Mouse (Mus musculus): ENCODE measurements at regions not wholly inside any gene's neighbourhood (a gene's known extent, or its start where the extent isn't known, plus 50 kb on each side); places are given as distances from the start of the nearest gene placed in this dataset.

DNA sequence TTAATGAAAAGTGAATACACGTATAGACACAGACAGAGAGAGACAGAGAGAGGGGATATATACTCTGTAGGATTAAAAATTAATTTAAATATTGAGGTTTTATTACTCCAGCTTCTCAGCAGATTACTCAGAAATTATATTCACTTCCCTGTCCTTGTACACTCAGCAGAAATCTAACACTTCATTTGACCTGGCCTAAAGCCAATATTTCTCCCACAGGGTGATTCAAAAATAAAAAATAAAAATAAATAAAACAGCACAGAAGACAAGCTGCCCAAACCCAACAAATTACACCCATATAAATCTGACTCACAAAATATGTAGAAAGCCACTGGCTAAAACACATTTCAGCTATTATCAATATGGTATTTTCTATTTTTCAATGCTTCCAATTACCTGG lies 334.8 kb downstream of the Gm11361 start:
- H3K27ac ChIP-seq (ENCODE audit: insufficient read depth, low read length): no peak overlapping the region
- no peak for TF ChIP-seq POLR2A (IDR thresholded peaks at IDR 0.05; ENCODE audit: extremely low read depth, insufficient read depth, low read length)
- TF ChIP-seq CTCF (IDR thresholded peaks at IDR 0.05; ENCODE audit: extremely low read depth, insufficient read depth, low read length): no peak

GRCm38 (mm10) chr13:28587977-28588376 lies 330.6 kb downstream of the Gm11361 start:
- no peak overlapping the region for H3K4me3 ChIP-seq (ENCODE audit: insufficient read depth, low read length)
- no peak for TF ChIP-seq POLR2A (IDR thresholded peaks at IDR 0.05; ENCODE audit: extremely low read depth, insufficient read depth, low read length)
- no peak for TF ChIP-seq CTCF (IDR thresholded peaks at IDR 0.05; ENCODE audit: extremely low read depth, insufficient read depth, low read length)
- no peak overlapping the region for H3K27ac ChIP-seq (ENCODE audit: insufficient read depth, low read length)
- H3K4me1 ChIP-seq (ENCODE audit: control insufficient read depth, insufficient read depth, low read length): no peaks in the 10 kb centered on the region

More for the DNA sequence above, 334.8 kb downstream of the Gm11361 start:
- Histone ChIP-seq H3K4me1 (ENCODE audit: control insufficient read depth, insufficient read depth, low read length) (no peaks in the 10 kb centered on the region), H3K4me3 (ENCODE audit: insufficient read depth, low read length) (no peak overlapping the region)

DNA sequence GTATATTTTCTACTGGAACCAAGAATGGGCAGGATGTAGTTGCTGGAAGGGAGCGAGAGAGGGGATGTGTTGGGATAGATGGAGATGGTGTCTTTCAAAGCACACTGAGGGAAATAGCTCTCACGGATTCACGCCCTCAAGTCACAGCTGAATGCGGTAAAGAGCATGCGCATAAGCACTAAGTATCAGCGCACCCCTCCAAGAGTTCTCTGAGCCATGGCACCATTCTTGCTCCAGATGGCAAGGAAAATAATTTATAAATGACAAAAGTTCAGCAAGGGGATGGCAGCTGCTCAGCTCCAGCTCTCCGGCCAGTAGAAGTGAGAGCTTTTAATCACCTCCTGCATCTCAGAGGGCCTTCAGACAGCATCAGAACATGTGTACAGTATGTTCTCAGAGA lies 329.4 kb downstream of the Gm11361 start:
- Histone ChIP-seq H3K4me1 (ENCODE audit: control insufficient read depth, insufficient read depth, low read length) (no peaks in the 10 kb centered on the region), H3K27ac (ENCODE audit: insufficient read depth, low read length) (no peak overlapping the region), H3K4me3 (ENCODE audit: insufficient read depth, low read length) (no peak overlapping the region)
- TF ChIP-seq CTCF (IDR thresholded peaks at IDR 0.05; ENCODE audit: extremely low read depth, insufficient read depth, low read length) (no peak), POLR2A (IDR thresholded peaks at IDR 0.05; ENCODE audit: extremely low read depth, insufficient read depth, low read length) (no peak)

GRCm38 (mm10) chr13:28586140-28586539 lies 328.8 kb downstream of the Gm11361 start:
- no peak overlapping the region for H3K4me3 ChIP-seq (ENCODE audit: insufficient read depth, low read length)
- no peaks in the 10 kb centered on the region for H3K4me1 ChIP-seq (ENCODE audit: control insufficient read depth, insufficient read depth, low read length)
- TF ChIP-seq POLR2A (IDR thresholded peaks at IDR 0.05; ENCODE audit: extremely low read depth, insufficient read depth, low read length) (no peak), CTCF (IDR thresholded peaks at IDR 0.05; ENCODE audit: extremely low read depth, insufficient read depth, low read length) (no peak)
- no peak overlapping the region for H3K27ac ChIP-seq (ENCODE audit: insufficient read depth, low read length)

- H3K4me1 ChIP-seq (ENCODE audit: control insufficient read depth, insufficient read depth, low read length): no peaks in the 10 kb centered on the region
- TF ChIP-seq CTCF (IDR thresholded peaks at IDR 0.05; ENCODE audit: extremely low read depth, insufficient read depth, low read length): no peak
- no peak overlapping the region for H3K27ac ChIP-seq (ENCODE audit: insufficient read depth, low read length)
- H3K4me3 ChIP-seq (ENCODE audit: insufficient read depth, low read length): no peak overlapping the region
These were observed 326.3 kb downstream of the Gm11361 start for GRCm38 (mm10) chr13:28583617-28584016.

- Histone ChIP-seq H3K4me1 (ENCODE audit: control insufficient read depth, insufficient read depth, low read length) (no peaks in the 10 kb centered on the region), H3K27ac (ENCODE audit: insufficient read depth, low read length) (no peak overlapping the region), H3K4me3 (ENCODE audit: insufficient read depth, low read length) (no peak overlapping the region)
- no peak for TF ChIP-seq POLR2A (IDR thresholded peaks at IDR 0.05; ENCODE audit: extremely low read depth, insufficient read depth, low read length)
These were observed 318.0 kb downstream of the Gm11361 start for GRCm38 (mm10) chr13:28575202-28575851.

- TF ChIP-seq POLR2A (IDR thresholded peaks at IDR 0.05; ENCODE audit: extremely low read depth, insufficient read depth, low read length) (no peak), CTCF (IDR thresholded peaks at IDR 0.05; ENCODE audit: extremely low read depth, insufficient read depth, low read length) (no peak)
- H3K27ac ChIP-seq (ENCODE audit: insufficient read depth, low read length): no peak overlapping the region
- no peak overlapping the region for H3K4me3 ChIP-seq (ENCODE audit: insufficient read depth, low read length)
- H3K4me1 ChIP-seq (ENCODE audit: control insufficient read depth, insufficient read depth, low read length): no peaks in the 10 kb centered on the region
These were observed 316.0 kb downstream of the Gm11361 start for GRCm38 (mm10) chr13:28573364-28573763.

DNA sequence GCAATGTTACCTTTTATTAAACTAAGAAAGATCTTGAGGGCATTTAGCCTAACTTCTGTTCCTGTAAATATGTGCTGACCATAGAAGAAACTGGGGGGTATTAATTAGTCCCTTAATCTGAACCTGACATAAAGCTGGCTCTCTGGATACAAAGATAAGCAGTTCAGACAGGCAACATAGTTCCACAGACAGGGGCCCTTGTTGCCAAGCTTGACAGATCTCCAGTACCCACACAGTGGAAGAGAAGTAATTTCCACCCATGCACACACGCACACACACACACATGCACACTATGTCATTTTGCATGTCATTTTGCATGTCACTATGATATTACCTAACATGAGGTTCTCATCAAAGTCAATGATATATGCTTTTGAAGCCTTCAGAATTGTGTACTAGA lies 315.1 kb downstream of the Gm11361 start:
- TF ChIP-seq POLR2A (IDR thresholded peaks at IDR 0.05; ENCODE audit: extremely low read depth, insufficient read depth, low read length) (no peak), CTCF (IDR thresholded peaks at IDR 0.05; ENCODE audit: extremely low read depth, insufficient read depth, low read length) (no peak)
- Histone ChIP-seq H3K4me3 (ENCODE audit: insufficient read depth, low read length) (no peak overlapping the region), H3K27ac (ENCODE audit: insufficient read depth, low read length) (no peak overlapping the region), H3K4me1 (ENCODE audit: control insufficient read depth, insufficient read depth, low read length) (no peaks in the 10 kb centered on the region)

GRCm38 (mm10) chr13:28571716-28572115 lies 314.4 kb downstream of the Gm11361 start:
- Histone ChIP-seq H3K4me1 (ENCODE audit: control insufficient read depth, insufficient read depth, low read length) (no peaks in the 10 kb centered on the region), H3K4me3 (ENCODE audit: insufficient read depth, low read length) (no peak overlapping the region), H3K27ac (ENCODE audit: insufficient read depth, low read length) (no peak overlapping the region)
- no peak for TF ChIP-seq CTCF (IDR thresholded peaks at IDR 0.05; ENCODE audit: extremely low read depth, insufficient read depth, low read length)
- TF ChIP-seq POLR2A (IDR thresholded peaks at IDR 0.05; ENCODE audit: extremely low read depth, insufficient read depth, low read length): no peak

GRCm38 (mm10) chr13:28563585-28563984 lies 306.3 kb downstream of the Gm11361 start:
- Histone ChIP-seq H3K4me1 (ENCODE audit: control insufficient read depth, insufficient read depth, low read length) (no peaks in the 10 kb centered on the region), H3K27ac (ENCODE audit: insufficient read depth, low read length) (no peak overlapping the region), H3K4me3 (ENCODE audit: insufficient read depth, low read length) (no peak overlapping the region)
- TF ChIP-seq CTCF (IDR thresholded peaks at IDR 0.05; ENCODE audit: extremely low read depth, insufficient read depth, low read length) (no peak), POLR2A (IDR thresholded peaks at IDR 0.05; ENCODE audit: extremely low read depth, insufficient read depth, low read length) (no peak)

Measured in cortical plate, adult 2 months (tissue).